Mouse (Mus musculus) small intestine, adult 2 months (tissue): ENCODE results near the gene Ube2l3.

ENCODE experiments used
- CTCF ChIP-seq: fragments of 200-500 bp; IDR thresholded peaks from 2 replicates; pipeline ENCODE4 v1.5.1; 2012; ENCODE audit warnings: low read depth, mild to moderate bottlenecking, control low read depth, inconsistent platforms, low read length, moderate library complexity, mixed read lengths; ENCODE audit not compliant: insufficient replicate concordance, insufficient read length; ENCODE audit errors: extremely low read depth
- POLR2A ChIP-seq: fragments of 200-500 bp; IDR thresholded peaks from 2 replicates; pipeline ENCODE4 v1.6.1; 2012; ENCODE audit warnings: low read depth, mild to moderate bottlenecking, control low read depth, inconsistent platforms, low read length, moderate library complexity

- no peak for TF ChIP-seq CTCF
- TF ChIP-seq POLR2A, result no peak
These were observed 85.1 kb downstream of the Ube2l3 start for GRCm38 (mm10) chr16:17117309-17117799.
